Mouse (Mus musculus) c-Kit-positive CD71-positive TER-119-negative erythroid progenitor cells, embryonic 14.5 days (primary cell): ENCODE measurements around the gene Plxdc1.
"Not testable (repeated sequence)": the region's sequence is repeated elsewhere in the genome, so short reads cannot be mapped to it uniquely, and the experiment has no call there.

Source experiments
- DNase-seq: peaks from one replicate; pipeline ENCODE4 v3.0.0-alpha.2; 2013; ENCODE audit warnings: low read depth

Gene Plxdc1

DNA sequence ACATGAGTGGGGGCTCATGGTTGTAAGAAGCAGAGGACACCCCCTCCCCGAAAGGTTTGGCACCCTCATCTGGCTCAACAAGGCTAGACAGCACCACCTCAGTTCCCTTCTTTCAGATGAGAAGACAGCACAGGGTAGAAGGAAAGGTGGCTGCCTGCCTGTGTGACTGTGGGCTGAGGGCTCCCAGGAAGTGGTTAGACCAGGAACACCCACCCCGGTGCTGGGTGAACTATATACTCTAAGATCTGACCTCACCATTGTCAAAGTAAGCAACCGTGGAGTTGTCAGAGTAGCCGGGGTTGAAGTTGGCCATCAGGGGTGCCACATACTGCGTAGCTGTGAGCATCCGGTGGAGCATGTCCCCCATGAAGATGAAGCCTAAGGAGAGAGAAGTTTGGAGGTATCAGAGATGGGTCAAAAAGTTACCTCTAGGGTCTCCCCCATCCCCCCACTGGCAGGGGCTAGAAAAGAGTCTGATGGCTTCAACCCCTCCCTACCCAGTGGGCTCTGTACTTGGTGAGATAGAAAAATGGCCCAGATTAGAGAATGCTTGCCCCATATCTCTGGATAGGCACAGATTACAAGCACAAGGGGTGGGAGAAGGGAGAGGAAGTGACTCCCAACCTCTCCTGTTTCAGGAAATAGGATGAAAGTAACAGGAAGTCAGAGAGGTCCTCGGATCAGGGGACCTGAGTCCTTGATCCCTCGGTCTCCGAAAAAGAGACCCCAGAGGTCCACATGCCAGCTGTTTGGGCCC lies 30.9 kb downstream of the Plxdc1 start:
- no peak for DNase-seq

DNA sequence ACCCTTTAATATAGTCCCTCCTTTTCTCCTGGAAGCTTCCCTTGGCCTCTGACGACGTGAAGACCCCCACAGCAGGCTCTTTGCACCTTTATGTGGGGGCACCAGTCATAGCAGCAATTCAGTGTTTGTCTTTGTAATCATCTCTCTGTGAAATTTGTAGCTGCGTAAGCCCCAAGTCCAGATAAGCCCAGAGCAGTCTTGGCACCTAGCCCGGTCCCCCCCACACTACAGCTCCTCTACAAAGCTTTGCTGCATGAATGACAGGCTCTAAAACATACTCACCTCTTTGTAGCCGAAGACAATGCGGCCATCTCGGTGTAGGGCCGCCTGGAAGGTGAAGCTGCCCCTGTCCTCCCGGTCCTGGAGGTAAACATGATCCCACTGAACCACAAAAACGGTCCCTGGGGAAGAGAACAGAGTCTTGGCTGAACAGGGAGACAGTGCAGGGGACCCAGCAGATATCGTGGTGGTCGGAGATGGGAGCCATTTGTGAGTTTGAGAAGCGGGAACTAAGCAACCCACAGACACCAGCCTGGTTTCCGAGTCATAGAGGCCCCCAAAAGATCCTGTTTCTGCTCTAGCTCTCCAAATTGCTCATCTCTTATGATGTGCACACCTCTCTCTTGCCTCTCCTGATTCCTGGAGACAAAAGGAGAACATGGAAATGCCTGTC lies 31.6 kb downstream of the Plxdc1 start:
- DNase-seq: no peak

DNA sequence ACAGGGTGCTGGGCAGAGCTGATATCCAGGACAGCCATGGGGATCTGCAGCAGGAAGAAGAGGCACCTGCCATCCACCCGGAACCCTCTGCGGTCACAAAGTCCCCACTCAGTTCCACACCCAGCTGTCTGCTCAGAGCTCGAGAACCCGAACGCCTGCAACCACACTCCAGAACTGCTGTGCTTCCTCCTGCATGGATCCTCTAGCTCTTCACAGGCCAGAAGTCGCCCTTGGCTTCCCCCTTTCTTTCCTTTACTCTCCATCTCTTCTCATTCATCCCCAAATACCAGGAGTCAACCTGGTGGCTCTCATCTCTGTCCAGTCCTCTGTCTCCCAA lies 32.3 kb downstream of the Plxdc1 start:
- no peak for DNase-seq

- no peak for DNase-seq
Measured at GRCm38 (mm10) chr11:97953179-97953938, 32.9 kb downstream of the Plxdc1 start.

- DNase-seq: no peak
Measured at GRCm38 (mm10) chr11:97952367-97953006, 33.8 kb downstream of the Plxdc1 start.

- peak; percentile 74 for DNase-seq
Measured at GRCm38 (mm10) chr11:97949703-97950475, 36.4 kb downstream of the Plxdc1 start.

GRCm38 (mm10) chr11:97947426-97947825 lies 38.8 kb downstream of the Plxdc1 start:
- DNase-seq: peak; percentile 46

DNA sequence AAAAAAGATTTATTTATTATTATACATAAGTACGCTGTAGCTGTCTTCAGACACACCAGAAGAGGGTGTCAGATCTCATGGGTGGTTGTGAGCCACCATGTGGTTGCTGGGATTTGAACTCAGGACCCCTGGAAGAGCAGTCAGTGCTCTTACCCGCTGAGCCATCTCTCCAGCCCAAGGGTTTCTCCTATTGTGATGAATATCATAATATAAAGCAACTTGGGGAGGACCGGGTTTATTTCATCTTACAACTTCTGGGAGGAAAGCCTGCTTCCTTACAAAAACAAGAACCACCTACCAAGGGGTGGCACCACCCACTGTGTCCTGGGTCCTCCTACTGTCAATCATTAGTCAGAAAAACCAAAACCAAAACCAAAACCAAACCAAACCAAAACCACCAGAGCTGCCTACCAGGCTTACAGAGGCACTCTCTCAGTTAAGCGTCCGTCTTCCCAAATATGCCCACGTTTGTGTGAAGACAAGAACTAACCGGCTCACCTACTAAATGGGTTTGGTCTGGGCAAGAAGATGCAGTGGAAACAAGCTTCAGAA lies 40.4 kb downstream of the Plxdc1 start:
- DNase-seq: not testable (repeated sequence)

GRCm38 (mm10) chr11:97945031-97945430 lies 41.2 kb downstream of the Plxdc1 start:
- no peak for DNase-seq

DNA sequence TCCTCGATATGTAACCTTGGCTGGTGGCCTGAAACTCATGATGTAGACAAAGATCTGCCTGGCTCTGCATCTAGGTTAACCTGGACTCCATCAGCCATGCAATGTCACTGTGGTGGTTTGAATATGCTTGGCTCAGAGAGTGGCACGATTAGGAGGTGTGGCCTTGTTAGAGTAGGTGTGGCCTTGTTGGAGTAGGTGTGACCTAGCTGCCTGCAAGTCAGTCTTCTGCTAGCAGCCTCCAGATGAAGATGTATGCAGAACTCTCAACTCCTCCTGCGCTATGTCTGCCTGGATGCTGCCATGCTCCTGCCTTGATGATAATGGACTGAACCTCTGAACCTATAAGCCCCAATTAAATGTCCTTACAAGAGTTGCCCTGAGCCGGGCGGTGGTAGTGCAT lies 43.0 kb downstream of the Plxdc1 start:
- DNase-seq: no peak

DNA sequence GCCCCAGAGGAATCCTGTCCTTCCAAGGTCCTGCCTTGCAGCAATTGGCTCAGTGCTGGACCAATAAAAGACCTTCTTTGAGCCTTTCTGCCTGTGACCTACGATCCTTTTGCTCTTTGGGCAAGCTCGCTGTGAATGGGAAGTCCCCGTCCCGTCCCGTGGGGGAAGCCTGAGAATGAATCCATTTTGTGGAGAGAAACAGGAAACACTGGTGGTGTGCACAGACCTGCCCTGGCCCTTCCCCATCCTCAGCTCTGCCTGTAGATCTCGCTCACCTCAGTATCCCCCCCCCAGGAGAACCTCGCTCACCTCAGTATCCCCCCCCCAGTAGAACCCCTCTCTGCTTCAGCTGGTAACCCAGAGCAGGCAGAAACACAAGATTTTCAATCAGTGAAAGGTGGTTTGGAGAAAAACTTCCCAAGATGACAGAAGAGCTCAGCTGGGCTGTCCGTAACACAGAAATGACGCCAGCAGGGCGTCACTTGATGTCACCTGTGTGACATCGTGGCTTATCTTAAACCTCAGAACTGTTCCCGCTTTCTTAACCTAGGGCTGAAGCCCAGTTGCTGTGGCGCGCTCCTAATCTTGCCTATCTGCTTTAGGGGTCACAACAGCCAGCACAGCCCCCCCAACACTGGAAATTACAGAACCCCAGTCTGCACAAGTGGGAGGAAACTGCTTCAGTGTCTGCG lies 43.7 kb downstream of the Plxdc1 start:
- no peak for DNase-seq

DNA sequence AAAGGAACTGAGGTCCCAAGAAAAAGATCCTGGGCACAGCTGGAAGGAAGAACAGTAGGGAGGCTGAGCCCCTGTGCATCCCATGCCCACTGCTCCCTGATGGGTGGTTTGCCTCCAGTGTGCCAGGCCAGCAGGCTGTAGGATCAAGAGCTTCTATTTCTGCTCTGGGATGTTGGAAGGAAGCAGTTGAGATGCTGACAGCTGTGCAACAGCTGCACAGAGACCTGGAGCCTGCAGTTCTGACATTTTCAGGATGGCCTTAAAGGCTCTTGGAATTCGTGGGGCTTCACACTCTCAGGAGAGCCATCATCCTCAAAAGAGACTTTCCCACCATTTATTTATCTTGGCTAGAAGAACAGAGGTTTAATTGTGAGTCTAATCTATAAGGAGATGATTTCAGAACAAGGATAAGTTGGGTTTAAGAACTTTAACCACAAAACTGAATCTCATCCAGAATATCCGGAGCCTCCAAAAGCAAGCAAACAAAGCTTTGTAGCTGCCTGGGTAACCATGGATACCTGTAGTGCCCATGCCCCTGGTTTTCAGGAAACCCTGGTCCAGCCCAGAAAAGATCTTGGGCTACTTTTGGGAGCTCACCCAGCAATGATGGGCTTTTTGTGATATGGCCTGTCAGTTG lies 48.7 kb downstream of the Plxdc1 start:
- no peak for DNase-seq

DNA sequence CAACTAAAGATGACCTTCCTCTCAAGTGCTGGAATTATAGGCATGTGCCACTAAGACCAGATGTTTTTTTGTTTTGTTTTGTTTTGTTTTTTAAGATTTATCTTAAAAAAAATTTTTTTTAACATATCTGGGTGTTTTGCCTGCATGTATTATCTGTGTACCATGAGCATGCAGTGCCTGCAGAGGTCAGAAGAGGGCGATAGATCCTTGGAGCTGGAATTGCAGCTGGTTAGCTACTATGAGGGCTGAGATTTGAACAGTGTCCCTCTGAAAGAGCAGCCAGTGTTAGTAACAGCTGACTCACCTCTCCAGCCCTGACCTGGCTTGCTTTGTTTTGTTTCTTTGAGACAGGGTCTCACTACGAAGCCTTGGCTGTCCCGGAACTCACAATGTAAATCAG lies 49.5 kb downstream of the Plxdc1 start:
- peak; percentile 70 for DNase-seq

DNA sequence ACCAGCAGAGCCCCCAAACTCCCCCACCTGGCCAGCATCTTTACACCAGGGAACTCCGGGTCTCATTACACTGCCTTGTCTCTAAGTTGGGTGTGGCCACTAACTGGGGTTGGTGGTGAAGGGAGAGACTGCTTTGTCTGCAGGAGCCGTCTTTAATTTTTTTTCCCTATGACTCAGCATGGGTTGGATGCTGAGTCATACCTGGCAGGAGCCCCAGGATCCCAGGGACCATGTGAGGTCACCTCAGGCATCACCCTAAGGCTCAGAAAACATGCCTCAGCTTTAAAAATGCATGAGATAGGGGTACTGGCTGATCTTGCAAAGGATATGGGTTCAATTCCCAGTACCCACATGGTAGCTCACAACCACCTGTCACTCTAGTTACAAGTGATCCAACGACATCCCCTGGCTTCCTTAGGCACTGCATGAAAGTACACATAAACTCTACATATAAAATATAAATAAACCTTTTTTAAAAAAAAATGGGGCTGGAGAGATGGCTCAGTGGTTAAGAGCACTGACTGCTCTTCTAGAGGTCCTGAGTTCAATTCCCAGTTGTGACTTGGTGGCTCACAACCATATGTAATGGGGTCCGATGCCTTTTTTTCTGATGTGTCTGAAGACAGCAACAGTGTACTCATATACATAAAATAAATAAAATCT lies 50.2 kb downstream of the Plxdc1 start:
- peak; percentile 33 for DNase-seq

GRCm38 (mm10) chr11:97933553-97933952 lies 52.7 kb downstream of the Plxdc1 start:
- DNase-seq: no peak

DNA sequence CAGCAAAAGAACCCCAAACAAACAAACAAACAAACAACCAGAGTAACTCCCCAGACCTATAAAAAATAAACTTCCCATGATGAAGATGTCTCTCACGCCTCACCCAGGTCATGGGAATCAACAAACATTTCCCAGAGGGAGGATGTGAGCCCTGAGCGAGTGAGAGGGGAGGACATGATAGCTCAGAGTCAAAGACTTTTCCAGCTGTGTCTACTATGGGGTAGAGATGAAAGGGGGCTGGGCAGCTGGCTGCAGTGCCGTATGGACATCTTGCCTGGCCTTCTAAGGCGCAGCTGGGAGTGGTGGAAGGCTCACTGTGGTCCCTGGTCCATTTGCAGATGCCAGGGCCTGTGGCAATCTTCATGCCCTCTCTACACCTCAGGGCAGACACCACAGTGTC lies 57.3 kb downstream of the Plxdc1 start:
- DNase-seq: no peak

- DNase-seq: no peak
Measured at GRCm38 (mm10) chr11:97924217-97924616, 62.0 kb downstream of the Plxdc1 start.

DNA sequence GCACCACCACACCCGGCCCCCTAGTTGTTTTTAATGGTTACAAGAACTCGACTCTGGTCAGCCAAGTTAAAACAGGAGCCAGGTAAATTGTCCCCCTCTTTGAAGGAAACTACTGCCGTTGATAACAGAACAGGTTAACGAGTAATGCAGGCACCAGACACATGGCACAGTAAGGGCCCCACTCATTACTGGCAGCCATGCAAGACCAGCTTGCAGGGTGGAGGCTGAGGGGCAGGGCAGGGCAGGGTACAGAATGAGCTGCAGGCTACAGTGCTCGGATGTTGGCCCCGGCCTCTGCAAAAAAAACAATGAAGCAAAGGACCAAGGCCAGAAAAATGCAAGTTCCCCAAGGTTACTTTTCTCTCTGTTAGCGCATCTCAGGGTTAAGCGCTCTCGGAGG lies 62.6 kb downstream of the Plxdc1 start:
- DNase-seq: no peak

DNA sequence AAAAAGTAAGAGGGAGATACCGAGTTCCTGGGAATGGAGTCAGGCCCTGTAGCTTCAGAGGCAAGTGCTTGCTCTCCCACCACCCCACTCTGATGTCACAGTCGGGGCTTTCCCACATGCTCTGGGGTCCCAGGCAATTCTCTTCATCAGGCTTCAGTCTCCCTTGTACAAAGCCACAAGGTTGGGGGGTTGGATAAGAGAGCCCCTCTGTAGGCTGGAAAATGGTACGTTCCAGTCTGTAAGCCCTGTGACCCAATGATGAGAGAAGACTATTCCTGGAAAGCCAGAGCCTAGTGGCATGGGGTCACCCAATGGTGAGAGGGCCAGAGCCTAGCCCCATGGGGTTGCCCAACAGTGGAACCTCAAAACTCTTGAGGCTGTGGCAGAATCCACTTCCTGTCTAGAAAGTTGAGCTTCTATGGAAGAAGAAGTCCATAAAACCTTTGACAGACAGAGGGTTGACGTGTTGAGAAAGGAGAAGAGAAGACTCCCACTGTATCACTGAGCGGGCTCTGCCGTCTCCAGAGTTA lies 70.2 kb downstream of the Plxdc1 start:
- no peak for DNase-seq

DNA sequence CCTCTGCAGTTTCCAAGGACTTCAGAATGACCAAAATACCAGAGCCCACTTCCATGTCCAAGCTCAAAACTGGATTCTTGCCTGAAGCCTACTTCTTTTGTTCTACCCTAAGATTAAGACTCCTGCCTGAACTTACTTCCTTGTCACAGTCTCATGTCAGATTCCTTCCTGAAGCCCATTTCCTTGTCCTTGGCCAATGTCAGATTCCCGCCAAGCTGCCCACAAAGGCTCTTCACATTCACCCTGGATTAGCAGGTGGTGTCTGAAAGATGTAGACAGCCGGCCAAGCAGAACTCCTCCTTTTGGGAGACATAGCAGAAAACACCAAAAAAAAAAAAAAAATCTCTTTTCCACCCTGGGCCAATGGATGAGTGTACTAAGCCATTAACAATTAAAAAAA lies 70.8 kb downstream of the Plxdc1 start:
- no peak for DNase-seq
